Mouse (Mus musculus) limb, embryonic 12.5 days (tissue): ENCODE results near the gene Pif1. TPM values are rescaled to one million over a fixed set of nuclear protein-coding genes. Genes with fewer than 3 reads are reported as not detected.

Experiments
- ATAC-seq: fragments of 200-750 bp; cut with Nextera tagmentation; 2 replicates; pipeline ENCODE4 v1.8.0; 2017; ENCODE audit warnings: low read depth, moderate TSS enrichment; ENCODE audit not compliant: insufficient number of reproducible peaks, insufficient read depth, low FRiP score, low TSS enrichment
- H3K27ac ChIP-seq: fragments of 300-500 bp; sonication (generic); 2 replicates; pipeline ENCODE4 v1.5.1; 2016; ENCODE audit warnings: mild to moderate bottlenecking, moderate library complexity
- H3K27me3 ChIP-seq: fragments of 300-500 bp; sonication (generic); 2 replicates; pipeline ENCODE4 v1.6.1; 2016; ENCODE audit warnings: mild to moderate bottlenecking, moderate library complexity
- H3K36me3 ChIP-seq: fragments of 300-500 bp; sonication (generic); 2 replicates; pipeline ENCODE4 v1.6.1; 2016; ENCODE audit warnings: mild to moderate bottlenecking, moderate library complexity
- H3K4me1 ChIP-seq: fragments of 300-500 bp; sonication (generic); replicated peaks from 2 replicates; pipeline ENCODE4 v1.6.1; 2016
- H3K4me2 ChIP-seq: fragments of 300-500 bp; sonication (generic); 2 replicates; pipeline ENCODE4 v1.6.1; 2016; ENCODE audit warnings: mild to moderate bottlenecking, moderate library complexity
- H3K4me3 ChIP-seq: fragments of 300-500 bp; sonication (generic); replicated peaks from 2 replicates; pipeline ENCODE4 v1.5.1; 2016; ENCODE audit warnings: mild to moderate bottlenecking
- H3K9ac ChIP-seq: fragments of 300-500 bp; sonication (generic); replicated peaks from 2 replicates; pipeline ENCODE4 v1.6.1; 2016; ENCODE audit warnings: mild to moderate bottlenecking, moderate library complexity
- H3K9me3 ChIP-seq: fragments of 300-500 bp; sonication (generic); 2 replicates; pipeline ENCODE4 v1.6.1; 2016; ENCODE audit warnings: mild to moderate bottlenecking, moderate library complexity
- WGBS: fragments of 180-500 bp; shearing (Covaris S2); methylation state at CpG from one replicate; pipeline ENCODE4 v1.1.7; 2016; 5-methylcytosine and 5-hydroxymethylcytosine counted together
- polyA plus RNA-seq: library from polyadenylated mRNA; unstranded; fragments of >200 nt; fragmentation: Nextera tagmentation; extraction: Ambion mirVana; gene quantifications from 2 replicates; pipeline ENCODE4 v1.2.1, GENCODE M21; 2016

Pif1 gene
- polyA plus RNA-seq, 1 experiment from 2014 or later: 22.8 TPM

GRCm38 (mm10) chr9:65629025-65629766 is 42.2 kb downstream of the Pif1 start, which contains the start of gene Rbpms2:
Gene Rbpms2 (plus strand): TSS chr9:65629648.
- 1% methylated on average over 38 of the region's 40 CpGs for WGBS
- Histone ChIP-seq H3K27me3 (peaks cover 39% of the 10 kb centered on the region), H3K27ac (peak within 1 kb of the TSS; percentile 45; the same call in 1 of the 2 replicates), H3K4me3 (peak within 1 kb of the TSS; percentile 81), H3K36me3 (no peaks in the 10 kb centered on the region), H3K4me1 (peaks cover 25% of the 10 kb centered on the region), H3K9ac (peak within 1 kb of the TSS; percentile 81), H3K4me2 (peak within 1 kb of the TSS; percentile 98), H3K9me3 (no peaks in the 10 kb centered on the region)
- no peak for ATAC-seq

DNA sequence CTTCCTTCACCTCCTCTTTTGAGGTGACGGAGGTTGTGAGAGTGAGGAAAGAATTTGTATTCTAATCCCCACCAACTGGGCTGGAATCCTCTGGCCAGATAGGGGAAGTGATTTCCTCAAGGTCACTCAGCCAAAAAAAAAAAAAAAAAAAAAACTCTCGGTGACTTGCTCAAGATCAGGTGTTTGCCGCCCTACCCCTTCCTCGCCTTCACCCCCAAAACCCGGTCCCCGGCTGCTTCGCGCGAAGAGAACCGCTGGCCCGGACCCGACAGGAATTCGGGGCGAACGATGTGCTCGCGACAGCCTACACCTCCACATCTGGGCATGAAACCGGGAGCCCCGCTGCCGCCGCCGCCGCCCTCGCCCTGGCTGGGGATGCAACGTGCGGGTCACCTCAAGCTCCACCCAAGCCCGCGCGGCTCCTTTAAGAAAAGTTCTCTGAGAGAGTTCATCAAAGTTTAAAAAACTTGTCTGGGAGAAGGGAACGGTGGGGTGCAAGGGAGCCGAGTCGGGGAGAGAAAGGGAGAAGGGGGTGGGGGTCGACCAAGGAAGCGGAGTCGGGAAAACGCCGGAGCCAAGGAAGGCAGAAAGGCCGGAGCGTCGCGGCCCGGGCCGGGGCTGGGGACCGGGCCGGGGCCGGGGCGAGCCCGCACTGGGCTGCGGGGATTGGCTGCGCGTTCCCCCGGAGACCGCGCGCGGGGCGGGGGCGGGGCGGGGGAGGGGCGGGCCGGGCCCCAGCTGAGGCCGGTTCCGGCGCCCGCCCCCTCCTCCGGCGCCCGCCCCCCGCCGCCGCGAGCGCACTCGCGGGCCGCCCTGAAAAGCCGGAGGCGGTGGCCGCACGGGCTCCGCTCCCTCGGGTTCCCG is 43.0 kb downstream of the Pif1 start:
- H3K4me3 ChIP-seq: peak overlapping the region; percentile 81
- H3K4me2 ChIP-seq: peak overlapping the region; percentile 98
- peak; percentile 79 for ATAC-seq
- no peaks in the 10 kb centered on the region for H3K9me3 ChIP-seq
- peaks cover 25% of the 10 kb centered on the region for H3K4me1 ChIP-seq
- peaks cover 39% of the 10 kb centered on the region for H3K27me3 ChIP-seq
- 2% methylated on average over 52 of the region's 83 CpGs for WGBS
- H3K27ac ChIP-seq: peak overlapping the region; percentile 45; the same call in 1 of the 2 replicates
- H3K36me3 ChIP-seq: no peaks in the 10 kb centered on the region
- peak overlapping the region; percentile 81 for H3K9ac ChIP-seq

- H3K9ac ChIP-seq: peak overlapping the region; percentile 81
- H3K9me3 ChIP-seq: no peaks in the 10 kb centered on the region
- H3K36me3 ChIP-seq: no peaks in the 10 kb centered on the region
- peaks cover 39% of the 10 kb centered on the region for H3K27me3 ChIP-seq
- peaks cover 25% of the 10 kb centered on the region for H3K4me1 ChIP-seq
- WGBS: under 1% methylated on average over 78 of the region's 78 CpGs
- H3K4me3 ChIP-seq: peak overlapping the region; percentile 81
- ATAC-seq: peak; percentile 83
- peak overlapping the region; percentile 45; the same call in 1 of the 2 replicates for H3K27ac ChIP-seq
- peak overlapping the region; percentile 98 for H3K4me2 ChIP-seq
Measured at GRCm38 (mm10) chr9:65630631-65631353, 43.8 kb downstream of the Pif1 start.

- H3K4me3 ChIP-seq: peak overlapping the region; percentile 81
- peak overlapping the region; percentile 81 for H3K9ac ChIP-seq
- H3K9me3 ChIP-seq: no peaks in the 10 kb centered on the region
- peaks cover 25% of the 10 kb centered on the region for H3K4me1 ChIP-seq
- no peaks in the 10 kb centered on the region for H3K36me3 ChIP-seq
- 9% methylated on average over 16 of the region's 16 CpGs for WGBS
- 0 out of 2 replicates have a peak overlapping the region, but pooled peaks have one; percentile 45 for H3K27ac ChIP-seq
- no peak for ATAC-seq
- H3K27me3 ChIP-seq: peaks cover 36% of the 10 kb centered on the region
- H3K4me2 ChIP-seq: peak overlapping the region; percentile 98
Measured at GRCm38 (mm10) chr9:65631354-65632021, 44.5 kb downstream of the Pif1 start.

DNA sequence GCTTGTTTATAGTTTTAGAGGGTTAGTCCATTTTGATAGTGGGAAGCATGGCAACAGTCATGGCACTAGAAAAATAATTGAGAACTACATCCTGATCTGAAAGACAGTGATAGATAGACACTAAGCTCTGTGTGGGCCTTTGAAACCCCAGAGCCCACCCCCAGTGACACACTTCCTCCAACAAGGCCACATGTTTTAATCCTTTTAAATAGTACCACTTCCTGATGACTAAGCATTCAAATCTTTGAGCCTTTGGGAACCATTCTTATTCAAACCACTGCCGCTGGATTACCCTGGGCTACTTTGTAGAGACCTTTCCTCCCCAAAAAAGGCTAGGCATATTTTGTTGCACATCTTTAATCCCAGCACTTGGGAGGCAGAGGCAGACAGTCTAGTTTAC is 48.8 kb downstream of the Pif1 start:
- ATAC-seq: no peak
- WGBS: 82% methylated on average over 1 of the region's 1 CpGs
- Histone ChIP-seq H3K27me3 (peaks cover 12% of the 10 kb centered on the region), H3K9me3 (no peaks in the 10 kb centered on the region), H3K27ac (no peak overlapping the region), H3K4me3 (no peak overlapping the region), H3K36me3 (no peaks in the 10 kb centered on the region), H3K4me1 (peaks cover 31% of the 10 kb centered on the region), H3K4me2 (no peak overlapping the region), H3K9ac (no peak overlapping the region)

- no peak overlapping the region for H3K4me2 ChIP-seq
Measured at GRCm38 (mm10) chr9:65636926-65637325, 50.0 kb downstream of the Pif1 start.

GRCm38 (mm10) chr9:65639065-65639464 is 52.1 kb downstream of the Pif1 start:
- Histone ChIP-seq H3K9me3 (no peaks in the 10 kb centered on the region), H3K4me2 (no peak overlapping the region), H3K4me3 (no peak overlapping the region), H3K36me3 (no peaks in the 10 kb centered on the region), H3K27ac (0 out of 2 replicates have a peak overlapping the region, but pooled peaks have one; percentile 12), H3K4me1 (peaks cover 33% of the 10 kb centered on the region), H3K27me3 (no peaks in the 10 kb centered on the region), H3K9ac (no peak overlapping the region)
- 45% methylated on average over 5 of the region's 5 CpGs for WGBS
- ATAC-seq: no peak

More at GRCm38 (mm10) chr9:65636926-65637325, 50.0 kb downstream of the Pif1 start:
- Histone ChIP-seq H3K27ac (no peak overlapping the region), H3K9me3 (no peaks in the 10 kb centered on the region), H3K9ac (no peak overlapping the region), H3K4me1 (peaks cover 30% of the 10 kb centered on the region), H3K27me3 (peaks cover under 1% of the 10 kb centered on the region; the same call in 1 of the 2 replicates), H3K36me3 (no peaks in the 10 kb centered on the region), H3K4me3 (no peak overlapping the region)
- no peak for ATAC-seq
- 87% methylated on average over 4 of the region's 4 CpGs for WGBS

GRCm38 (mm10) chr9:65640838-65641410 is 54.0 kb downstream of the Pif1 start:
- H3K4me1 ChIP-seq: peaks cover 40% of the 10 kb centered on the region
- H3K9ac ChIP-seq: no peak overlapping the region
- ATAC-seq: 0 out of 2 replicates have a peak, but pooled peaks have one; percentile 26
- H3K36me3 ChIP-seq: no peaks in the 10 kb centered on the region
- H3K9me3 ChIP-seq: no peaks in the 10 kb centered on the region
- WGBS: 4% methylated on average over 5 of the region's 5 CpGs
- no peak overlapping the region for H3K4me3 ChIP-seq
- H3K27ac ChIP-seq: peak overlapping the region; percentile 82
- H3K27me3 ChIP-seq: no peaks in the 10 kb centered on the region
- peak overlapping the region; percentile 17; the same call in 1 of the 2 replicates for H3K4me2 ChIP-seq

DNA sequence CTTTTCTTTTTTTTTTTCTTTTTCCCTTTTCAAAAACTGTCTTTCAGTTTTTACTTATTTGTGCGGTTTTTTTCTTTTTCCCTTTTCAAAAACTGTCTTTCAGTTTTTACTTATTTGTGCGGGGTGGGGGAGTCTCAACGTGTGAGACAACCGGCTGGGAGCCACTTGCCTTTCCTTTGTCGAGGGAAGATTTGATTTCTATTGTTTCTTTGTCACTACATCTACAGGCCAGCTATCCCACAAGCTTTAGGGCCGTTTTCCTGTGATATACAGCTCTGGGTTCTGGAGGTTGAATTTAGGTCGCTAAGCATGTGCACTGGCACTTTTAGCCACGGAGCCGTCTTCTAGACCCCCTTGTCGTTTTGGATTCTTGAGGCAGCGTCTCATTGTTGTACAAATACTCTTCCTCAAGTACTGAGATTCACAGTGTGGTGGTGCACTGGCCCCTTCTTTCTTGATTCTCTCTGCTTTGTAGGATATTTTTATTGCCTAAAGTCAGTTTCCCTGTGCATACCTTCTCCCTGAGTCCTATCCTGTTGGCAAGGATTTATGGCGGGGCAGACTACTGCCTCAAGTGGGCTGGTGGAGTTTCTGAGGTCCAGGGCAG is 54.6 kb downstream of the Pif1 start:
- Histone ChIP-seq H3K4me1 (peaks cover 44% of the 10 kb centered on the region), H3K4me2 (peak overlapping the region; percentile 7; the same call in 1 of the 2 replicates), H3K27me3 (no peaks in the 10 kb centered on the region), H3K9ac (no peak overlapping the region), H3K36me3 (no peaks in the 10 kb centered on the region), H3K4me3 (no peak overlapping the region), H3K27ac (no peak overlapping the region), H3K9me3 (no peaks in the 10 kb centered on the region)
- WGBS: 18% methylated on average over 12 of the region's 12 CpGs
- ATAC-seq: no peak

GRCm38 (mm10) chr9:65642546-65642945 is 55.6 kb downstream of the Pif1 start:
- no peaks in the 10 kb centered on the region for H3K27me3 ChIP-seq
- no peak overlapping the region for H3K4me2 ChIP-seq
- H3K9me3 ChIP-seq: no peaks in the 10 kb centered on the region
- H3K4me3 ChIP-seq: no peak overlapping the region
- peaks cover 44% of the 10 kb centered on the region for H3K4me1 ChIP-seq
- H3K27ac ChIP-seq: no peak overlapping the region
- H3K36me3 ChIP-seq: no peaks in the 10 kb centered on the region
- H3K9ac ChIP-seq: no peak overlapping the region
- ATAC-seq: no peak
